Mouse (Mus musculus): ENCODE measurements around the gene Rbm4b. TPM values are rescaled to one million over a fixed set of nuclear protein-coding genes. Genes with fewer than 3 reads are reported as not detected.

Rbm4b gene
- polyA plus RNA-seq (2017; shearing (Covaris generic)) = 100 to 1,000 TPM in 1 of 2 experiments, 10 to 100 TPM in 1; 87.2 to 107 TPM

DNA sequence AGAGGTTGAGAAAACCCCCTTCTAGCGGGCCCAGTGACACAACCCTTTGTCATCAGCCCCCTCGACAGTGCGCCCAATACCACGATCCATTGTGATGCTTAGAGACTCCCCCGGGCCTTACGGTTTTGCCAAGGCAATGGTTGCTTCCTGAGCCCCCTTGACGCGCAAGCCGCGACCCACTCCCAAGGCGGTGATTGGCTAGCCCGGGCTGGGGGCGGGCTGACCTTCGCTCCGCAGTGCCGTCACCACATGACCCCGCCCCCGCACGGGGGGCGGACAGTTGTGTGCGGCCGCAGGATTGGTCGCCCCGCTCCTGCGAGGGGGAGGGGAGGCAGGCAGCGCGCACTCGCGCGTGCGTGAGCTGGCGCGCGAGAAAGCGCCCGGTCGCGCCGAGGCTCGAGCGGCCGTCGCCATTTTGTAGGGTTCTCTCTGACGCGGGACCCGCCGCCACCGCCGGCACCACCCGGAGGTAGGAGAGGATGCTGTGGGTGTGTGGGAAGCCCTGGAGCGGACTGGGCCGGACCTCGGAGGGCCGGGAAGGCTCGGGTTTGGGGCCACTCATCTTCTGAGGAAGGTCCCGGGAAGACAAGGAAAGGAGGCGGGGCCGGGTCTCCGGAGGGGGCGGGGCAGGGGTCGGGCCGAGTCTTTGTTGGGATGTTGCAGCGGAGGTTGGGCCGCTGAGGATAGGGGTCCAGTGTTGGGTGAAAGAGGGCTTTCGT lies at the start of gene Rbm4b:
Gene Rbm4b (plus strand): TSS at position 305 of the 719 bp plus-strand sequence.
- ATAC-seq = peak; percentile 83

DNA sequence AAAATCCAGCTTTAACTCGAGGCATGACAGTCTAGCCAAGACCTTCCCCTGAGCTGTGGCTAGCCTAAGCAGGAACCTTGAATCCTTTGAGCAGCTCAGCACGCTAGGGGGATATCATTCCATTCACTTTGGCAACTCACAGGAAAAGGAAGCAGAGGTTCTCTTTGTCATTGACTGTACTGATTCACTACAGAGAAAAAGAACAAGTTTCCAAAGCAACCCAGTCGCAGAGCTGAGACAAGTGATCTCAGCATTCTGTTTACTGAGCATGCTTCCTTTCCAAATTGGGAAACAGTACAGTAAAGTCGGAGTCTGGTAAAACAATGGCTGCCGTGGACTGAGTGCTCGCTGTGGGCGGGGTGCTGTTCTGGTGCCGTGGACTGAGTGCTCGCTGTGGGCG lies 47.5 kb upstream of the Rbm4b start:
- no peak for ATAC-seq

DNA sequence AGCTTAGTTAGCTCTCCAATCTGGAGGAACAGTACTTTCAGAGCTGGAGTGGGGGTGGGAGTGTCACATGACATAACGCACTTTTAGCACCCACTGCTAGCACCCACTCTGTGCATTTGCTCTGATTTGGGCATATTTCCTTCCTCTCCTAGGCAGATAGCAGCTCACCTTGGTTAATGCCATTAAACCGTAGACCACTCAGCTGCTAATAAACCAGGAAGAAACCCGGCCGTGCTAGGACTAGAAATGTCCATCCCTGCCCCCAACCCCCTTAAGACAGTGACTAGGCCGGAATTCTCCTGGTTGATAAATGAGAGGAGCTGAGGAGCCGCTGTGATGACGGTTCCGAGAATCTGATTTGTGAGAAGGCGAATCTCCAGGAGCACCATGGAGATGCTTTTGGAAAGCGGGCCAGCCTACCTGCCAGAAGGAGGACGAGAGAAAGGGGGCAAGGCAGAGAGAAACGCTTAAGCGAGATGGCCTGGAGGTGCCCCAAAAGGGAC lies 45.1 kb upstream of the Rbm4b start, which contains the start of gene Sptbn2:
Gene Sptbn2 (plus strand): TSS at position 70 of the 503 bp plus-strand sequence.
- no peak for ATAC-seq

DNA sequence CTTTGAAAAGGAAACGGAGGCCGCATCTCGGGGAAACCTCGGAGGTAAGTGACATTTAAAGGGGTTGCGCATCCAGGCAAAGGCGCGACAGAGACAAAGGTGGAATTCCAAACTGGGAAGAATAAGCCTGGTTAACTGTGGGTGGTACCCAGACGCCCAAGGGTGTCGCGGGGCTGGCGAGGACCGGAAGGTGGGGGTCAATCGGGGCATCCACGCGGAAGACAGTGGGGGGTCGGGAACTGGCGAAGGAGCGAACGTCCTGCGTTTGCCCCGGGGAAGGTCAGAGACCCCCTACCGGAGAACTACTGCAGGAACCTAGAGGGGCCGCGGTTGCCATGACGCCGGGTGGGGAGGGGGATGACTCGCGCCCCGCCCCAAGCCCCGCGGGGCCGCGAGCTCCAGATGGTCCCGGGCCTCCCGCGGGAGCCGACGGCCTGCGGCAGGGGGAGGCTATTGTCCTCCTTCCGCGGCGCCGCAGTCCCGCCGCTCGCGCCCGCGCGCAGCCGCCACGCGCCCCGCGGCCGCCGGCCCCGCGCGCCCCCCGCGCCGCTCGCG lies 44.6 kb upstream of the Rbm4b start:
- no peak for ATAC-seq

DNA sequence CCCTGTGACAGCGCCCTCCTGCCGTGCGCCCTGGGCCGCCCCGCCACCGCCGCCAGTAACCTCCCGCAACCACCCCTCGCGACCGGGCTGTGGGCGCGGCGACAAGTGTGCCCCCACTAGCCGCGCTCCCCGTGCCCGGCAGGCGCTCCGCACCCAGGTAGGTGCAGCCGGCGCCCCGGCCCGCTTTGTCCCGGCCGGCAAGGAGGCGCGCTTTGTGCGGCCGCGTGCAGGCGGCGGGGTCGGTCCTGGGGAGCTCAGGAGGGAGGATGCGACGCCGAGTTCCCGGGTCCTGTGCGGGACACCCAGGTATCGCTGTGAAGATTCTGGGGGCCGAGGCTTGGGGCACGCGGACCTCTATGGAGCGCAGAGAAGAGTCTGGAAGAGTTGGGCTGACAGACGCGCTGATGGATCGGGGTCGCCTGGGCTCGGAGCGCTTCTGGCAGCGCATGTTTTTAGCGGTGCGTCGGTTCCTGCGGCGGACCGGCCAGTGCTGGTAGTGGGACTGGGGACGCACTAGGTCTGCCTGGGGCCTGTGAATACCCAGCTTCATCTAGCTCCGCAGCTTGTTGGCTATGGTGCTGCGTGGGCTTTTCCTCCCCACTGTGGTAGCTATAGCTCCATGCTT lies 44.0 kb upstream of the Rbm4b start:
- ATAC-seq = no peak

DNA sequence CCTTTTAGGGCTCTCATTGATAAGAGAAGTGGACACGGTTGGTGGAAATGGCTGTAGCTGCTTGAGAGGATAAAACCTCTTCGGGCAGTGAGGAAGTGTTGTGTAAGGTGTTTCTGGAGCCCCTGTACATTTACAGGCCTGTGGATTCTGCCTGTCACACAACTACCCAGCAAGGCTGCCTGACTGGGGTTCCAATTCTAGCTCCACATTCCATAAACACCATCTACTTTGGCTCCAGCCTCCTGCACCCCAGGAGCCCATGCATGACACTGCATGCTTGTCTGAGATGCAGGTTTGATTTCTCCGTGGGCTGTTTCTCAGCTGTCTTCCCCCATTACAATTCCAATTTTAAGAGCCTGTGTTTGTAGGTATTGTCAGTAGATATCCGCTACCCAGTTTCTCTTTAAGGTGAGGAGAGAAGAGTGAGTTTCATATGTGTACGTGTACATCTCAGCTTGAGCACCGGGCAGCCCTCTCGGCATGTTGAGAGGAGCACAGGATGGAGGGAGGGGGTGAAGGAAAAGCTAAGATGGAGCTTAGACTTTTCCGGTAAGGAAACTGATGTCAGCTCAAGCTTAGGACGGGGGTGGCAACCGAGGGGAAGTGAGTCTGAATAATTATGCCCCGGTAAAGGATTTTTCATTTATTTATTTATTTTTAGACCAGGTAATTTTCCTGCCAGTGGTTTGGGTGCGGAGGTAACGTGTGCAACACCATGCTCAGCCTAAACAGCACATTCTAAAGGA lies 43.3 kb upstream of the Rbm4b start:
- ATAC-seq = no peak

DNA sequence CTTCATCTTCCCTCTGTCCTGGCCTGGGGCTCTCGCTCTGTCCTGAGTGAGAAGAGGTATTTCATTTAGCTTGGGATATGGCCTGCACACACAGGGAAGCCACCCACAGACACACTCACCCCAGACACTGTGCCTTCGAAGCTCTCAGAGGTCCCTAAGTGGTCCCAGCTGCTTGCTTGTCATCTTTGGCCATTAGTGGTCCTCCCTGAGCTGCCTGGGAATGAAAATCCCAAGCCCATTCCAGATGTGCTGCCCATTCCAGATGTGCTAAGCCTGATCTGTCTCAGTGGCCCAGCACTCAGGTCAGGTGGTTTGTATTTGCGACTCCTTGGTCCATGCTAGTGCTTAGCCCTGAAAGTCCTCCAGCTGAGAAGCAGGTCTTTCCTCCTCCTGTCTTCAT lies 42.4 kb upstream of the Rbm4b start:
- ATAC-seq = no peak

DNA sequence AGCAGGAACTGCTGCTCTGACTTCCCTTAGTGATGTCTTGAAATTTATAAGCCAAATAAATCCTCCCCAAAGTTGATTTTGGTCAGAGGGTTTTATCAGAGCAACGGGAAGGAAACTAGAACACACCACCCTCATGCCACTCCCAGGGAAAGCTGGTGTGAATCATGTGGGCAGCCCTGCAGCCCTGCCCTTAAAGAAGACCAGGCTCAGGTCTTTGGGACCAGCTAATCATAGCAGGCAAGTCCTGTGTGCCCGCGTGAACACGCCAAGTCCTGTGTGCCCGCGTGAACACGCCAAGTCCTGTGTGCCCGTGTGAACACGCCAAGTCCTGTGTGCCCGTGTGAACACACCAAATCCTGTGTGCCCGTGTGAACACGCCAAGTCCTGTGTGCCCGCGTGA lies 39.5 kb upstream of the Rbm4b start:
- ATAC-seq = no peak

DNA sequence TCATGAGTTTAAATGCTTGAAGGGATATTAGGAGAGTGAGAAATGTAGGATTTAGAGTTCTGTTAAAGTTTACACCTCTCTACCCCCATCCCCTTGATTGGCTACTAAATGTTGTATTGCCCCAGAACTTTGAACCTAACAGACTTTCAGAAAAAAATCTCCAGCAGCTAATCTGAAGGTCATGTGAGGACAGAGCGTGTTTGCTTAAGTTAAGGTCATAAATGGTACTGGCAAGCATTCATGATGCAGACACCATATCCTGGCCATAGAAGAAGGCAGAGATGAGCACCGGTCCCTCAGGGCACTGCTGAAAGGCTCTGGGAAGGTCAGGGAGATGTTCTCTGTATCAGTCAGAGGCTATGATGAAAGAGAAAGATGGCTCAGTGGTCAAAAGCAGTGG lies 39.0 kb upstream of the Rbm4b start:
- no peak for ATAC-seq

DNA sequence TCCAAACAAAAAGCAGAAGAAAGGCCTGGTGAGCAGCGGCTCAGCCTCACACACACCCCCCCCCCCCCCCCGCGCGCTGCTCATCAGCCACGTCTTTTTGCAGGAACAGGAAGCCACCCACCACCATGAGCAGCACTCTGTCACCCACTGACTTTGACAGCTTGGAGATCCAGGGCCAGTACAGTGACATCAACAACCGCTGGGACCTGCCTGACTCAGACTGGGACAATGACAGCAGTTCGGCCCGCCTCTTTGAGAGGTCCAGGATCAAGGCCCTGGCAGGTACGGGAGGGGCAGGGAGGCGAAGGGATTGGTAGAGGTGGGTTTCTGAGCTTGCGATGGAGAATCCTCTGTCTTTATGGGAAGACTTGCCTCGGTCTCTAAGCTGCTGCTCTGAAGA lies 37.6 kb upstream of the Rbm4b start:
- ATAC-seq = no peak

DNA sequence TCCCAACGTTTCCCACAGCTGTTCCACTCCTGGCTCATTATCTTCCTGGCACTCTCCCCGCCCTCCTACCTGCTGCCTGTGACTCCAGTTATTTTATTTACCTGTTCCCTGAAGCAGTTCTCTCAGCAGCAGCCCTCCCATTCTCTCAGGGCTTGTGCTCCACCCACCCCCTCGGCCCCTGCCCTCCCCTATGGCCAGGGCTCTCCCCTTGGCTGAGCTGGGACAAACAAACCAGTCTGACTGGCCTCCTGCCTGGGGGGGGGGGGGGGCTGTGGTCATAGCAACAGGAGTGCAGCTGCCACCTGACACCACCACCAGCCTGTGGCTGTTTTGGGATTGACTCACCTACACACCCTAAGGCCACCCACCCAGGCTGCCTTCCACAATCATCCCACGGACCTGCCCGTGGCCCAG lies 36.9 kb upstream of the Rbm4b start:
- no peak for ATAC-seq

DNA sequence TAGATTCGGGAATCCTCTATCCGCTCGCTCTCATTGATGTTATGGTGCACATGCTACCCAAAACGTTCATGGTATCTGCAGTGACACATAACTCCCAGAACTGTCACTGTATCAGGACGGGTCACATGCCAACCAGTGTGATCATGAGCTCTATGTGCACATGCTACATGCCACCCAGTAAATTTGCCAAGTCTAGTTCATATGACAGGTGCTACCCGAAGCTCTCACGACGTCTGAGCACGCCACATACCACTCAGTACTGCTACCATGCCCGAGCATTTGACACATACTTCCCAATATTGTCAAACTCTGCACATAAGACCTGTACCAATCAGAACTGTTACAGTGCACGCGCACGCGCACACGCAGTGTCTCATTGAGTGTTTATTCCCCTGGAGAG lies 36.2 kb upstream of the Rbm4b start:
- no peak for ATAC-seq

DNA sequence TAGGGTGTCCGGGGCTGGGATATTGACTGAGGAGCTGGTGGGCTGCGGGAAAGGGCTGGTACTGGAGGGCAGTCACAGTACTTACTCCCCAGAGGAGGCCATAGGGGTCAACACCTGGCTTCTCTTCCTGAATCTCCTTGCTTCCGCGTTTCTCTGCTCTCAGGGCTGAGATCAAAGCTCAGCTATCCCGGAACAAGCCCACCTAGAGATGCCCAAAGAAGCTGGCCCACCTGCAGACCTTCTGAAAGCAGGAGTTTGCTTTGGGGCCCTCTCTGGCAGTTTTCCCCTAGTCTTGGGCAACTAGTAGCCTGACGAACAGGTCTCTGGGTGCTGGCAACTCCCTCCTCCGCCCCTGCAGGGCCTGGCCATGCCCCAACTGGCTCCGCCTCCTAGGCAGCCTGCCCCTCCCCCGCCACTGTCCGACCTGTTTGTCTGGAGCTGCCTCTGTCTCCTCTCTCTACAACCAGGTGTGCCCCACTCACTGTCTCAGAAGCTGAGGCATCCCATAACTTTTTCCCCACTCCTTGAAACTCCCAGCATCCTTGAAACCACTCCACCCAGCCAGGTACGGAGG lies 35.5 kb upstream of the Rbm4b start:
- ATAC-seq = no peak

DNA sequence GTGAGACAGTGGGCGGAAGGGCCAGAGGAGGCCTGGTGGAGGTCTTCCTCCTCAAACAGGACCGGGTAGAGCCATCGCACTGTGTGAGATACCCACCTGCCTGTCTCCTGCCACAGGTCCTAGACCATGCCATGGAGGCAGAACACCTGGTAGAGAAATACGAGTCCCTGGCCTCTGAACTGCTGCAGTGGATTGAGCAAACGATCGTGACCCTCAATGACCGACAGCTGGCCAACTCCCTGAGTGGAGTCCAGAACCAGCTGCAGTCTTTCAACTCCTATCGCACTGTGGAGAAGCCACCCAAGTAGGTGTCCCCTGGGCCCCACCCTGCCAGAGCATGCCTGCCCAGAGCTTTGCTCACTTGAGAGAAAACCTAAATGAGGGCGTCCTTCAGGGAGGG lies 27.1 kb upstream of the Rbm4b start:
- no peak for ATAC-seq

DNA sequence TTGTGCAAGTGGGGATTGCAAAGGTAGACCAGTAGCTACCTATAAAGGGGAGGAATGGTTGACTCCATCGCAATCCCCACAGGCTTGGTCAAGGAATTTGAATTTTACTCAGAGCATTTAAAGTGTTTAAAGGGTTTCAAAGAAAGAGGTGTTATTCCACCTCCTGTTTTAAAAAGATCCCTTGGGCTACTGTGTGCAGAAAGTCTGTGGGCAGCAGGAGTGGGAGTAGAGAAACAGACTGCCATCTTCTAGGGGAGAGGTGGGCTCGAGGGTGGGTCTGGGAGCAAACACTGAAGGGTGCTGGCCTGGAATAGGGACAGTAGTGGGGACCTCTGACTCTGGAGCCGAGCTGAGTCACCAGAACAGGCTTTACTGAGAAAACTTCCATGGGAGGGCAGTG lies 23.2 kb upstream of the Rbm4b start:
- no peak for ATAC-seq

DNA sequence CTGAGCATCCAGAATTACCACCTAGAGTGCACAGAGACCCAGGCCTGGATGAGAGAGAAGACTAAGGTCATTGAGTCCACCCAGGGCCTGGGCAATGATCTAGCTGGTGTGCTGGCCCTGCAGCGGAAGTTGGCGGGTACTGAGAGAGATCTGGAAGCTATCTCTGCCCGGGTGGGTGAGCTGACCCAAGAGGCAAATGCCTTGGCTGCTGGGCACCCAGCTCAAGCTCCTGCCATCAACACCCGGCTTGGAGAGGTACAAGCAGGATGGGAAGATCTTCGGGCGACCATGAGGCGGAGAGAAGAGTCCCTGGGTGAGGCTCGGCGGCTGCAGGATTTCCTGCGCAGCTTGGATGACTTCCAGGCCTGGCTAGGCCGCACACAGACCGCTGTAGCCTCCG lies 18.4 kb upstream of the Rbm4b start:
- no peak for ATAC-seq

DNA sequence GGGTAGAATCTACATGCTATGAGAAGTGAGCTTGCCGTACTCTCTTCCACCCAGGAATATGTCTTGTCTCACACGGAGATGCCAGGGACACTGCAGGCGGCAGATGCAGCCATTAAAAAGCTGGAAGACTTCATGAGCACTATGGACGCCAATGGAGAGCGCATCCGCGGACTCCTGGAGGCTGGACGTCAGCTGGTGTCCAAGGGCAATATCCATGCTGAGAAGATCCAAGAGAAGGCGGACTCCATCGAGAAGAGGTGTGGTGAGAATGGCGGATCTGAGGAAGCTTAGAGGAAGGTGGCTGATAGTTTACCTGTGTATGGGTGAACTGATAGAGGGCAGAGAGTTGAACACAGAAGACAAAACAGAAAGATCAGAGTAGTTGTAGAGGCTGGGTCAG lies 17.2 kb upstream of the Rbm4b start:
- no peak for ATAC-seq

DNA sequence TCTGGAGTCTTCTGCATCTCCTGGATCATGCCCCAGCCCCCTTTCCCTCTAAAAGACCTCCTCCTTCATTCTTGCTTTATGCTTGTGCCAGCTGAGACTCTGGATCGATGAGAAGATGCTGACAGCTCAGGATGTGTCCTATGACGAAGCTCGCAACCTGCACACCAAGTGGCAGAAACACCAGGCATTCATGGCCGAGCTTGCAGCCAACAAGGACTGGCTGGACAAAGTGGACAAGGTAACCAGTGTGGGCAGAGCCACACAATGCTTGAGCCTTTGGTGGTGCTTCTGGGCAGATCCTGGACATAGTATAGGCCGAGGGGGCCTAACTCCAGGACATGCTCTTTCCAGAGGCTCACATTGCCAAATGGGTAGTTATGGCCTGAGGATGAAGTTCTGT lies 16.5 kb upstream of the Rbm4b start:
- no peak for ATAC-seq

DNA sequence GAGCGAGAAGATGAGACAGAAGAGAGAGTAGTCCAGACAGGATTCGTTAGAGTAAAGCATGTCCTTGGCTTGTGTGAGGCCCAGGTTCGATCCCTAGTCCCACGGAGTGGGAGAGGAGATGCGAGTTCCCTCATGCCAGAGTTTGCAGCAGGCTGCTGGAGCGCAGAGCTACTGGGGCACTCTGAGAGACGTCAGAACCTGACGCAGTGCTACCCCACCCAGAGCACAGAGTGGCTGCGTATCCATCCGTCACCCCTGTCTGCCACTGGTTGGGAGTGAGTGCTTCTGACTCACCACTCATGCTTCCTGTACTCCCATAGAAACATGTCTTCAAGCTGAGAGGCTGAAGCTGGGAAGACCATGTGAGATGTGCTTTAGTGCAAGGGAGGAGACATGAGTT lies 14.8 kb upstream of the Rbm4b start:
- ATAC-seq = no peak

DNA sequence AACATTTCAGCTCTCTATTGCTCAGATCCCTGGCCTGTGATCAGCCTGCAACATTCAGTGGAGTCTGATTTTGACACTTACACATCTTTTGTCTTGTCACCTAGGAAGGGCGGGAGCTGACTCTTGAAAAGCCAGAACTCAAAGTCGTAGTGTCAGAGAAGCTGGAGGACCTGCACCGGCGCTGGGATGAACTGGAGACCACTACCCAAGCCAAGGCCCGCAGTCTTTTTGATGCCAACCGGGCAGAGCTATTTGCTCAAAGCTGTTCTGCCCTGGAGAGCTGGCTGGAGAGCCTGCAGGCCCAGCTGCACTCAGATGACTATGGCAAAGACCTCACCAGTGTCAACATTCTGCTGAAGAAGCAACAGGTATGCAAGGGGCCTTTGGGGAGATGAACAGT lies 14.1 kb upstream of the Rbm4b start:
- ATAC-seq = no peak

DNA sequence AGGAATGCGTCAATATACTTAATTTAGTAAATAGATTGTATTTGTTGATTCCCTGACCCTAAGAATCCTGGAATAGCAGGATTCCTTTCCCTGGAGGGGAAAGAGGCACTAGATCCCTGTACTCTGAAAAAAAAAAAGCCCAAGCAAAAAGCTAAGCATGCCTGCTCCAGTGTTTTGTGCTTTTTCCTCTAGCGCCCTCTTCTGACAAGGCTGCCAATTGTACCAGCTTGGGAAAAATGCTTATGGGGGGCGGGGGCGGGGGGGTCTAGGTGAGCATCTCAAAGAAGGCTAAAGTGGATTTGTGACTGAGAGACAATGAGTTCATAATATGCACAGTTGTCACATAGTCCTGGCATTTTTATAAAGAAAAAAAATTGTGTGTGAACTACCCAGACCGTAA lies 12.8 kb upstream of the Rbm4b start:
- no peak for ATAC-seq

DNA sequence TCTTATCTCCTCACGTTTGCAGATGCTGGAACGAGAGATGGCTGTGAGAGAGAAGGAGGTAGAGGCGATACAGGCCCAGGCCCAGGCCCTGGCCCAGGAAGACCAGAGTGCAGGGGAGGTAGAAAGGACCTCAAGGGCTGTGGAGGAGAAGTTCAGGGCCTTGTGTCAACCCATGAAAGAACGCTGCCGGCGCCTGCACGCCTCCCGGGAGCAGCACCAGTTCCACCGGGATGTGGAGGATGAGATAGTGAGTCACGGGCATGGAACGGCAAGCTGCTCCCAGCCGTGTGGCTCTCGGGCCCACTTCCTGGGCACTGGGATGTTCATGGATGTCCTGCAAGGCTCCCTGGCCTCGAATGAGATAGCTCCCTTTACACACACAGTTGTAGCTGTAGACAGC lies 12.3 kb upstream of the Rbm4b start:
- ATAC-seq = no peak

DNA sequence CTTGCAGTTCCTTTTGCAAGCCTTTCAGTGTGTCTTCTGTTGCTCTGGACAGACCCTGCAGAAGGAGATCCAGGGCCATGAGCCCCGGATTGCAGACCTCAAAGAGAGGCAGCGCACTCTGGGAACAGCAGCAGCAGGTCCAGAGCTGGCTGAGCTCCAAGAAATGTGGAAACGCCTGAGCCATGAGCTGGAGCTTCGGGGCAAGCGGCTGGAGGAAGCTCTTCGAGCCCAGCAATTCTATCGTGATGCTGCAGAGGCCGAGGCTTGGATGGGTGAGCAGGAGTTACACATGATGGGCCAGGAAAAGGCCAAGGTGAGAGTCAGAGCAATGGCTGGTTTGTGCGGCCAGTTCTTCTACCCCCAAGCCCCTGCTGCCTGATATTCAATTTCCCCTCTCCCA lies 11.2 kb upstream of the Rbm4b start:
- ATAC-seq = no peak

Data from activated CD4-positive, CD25-positive, alpha-beta regulatory T cell, adult 4 months (primary cell).